Comparison of ENCODE assay signal across 16 mouse cellular contexts in genomic region chr9:32971926-32972325, GRCm38 (mm10).
DNase-seq lines count a peak whose midpoint lies in the region; ATAC-seq and TF ChIP-seq lines count a peak whose summit lies in the region.
"Had no signal": no experiment of that assay in that cellular context is flagged by ENCODE, and none has a peak within 500 bp of the region (broad histone marks: within the 10 kb centered on the region; RNA-seq: fewer than 3 reads in every experiment).

No protein-coding gene starts in this region.

- peak; percentile 47 to 61 for DNase-seq in heart, adult 18-20 months
- DNase-seq in heart, postnatal 25 days (ENCODE audit: low spot score): no peak
- peak; percentile 4 for DNase-seq in brain, embryonic 14.5 days (ENCODE audit: low read depth)
- DNase-seq in left cerebral cortex, adult 18-20 months (ENCODE audit: low spot score in 2 of 2): no peak
- DNase-seq in adrenal gland, postnatal 14 days: no peak
- DNase-seq: cerebellum, adult 11-12 months; cerebellum, postnatal 36 days; kidney, adult 9 months; liver, embryonic 13.5 days had no signal

- no peaks in the 10 kb centered on the region for H3K9me3 ChIP-seq in heart, embryonic 15.5 days (replicated peaks)
- H3K9me3 ChIP-seq in limb, embryonic 12.5 days: no peaks in the 10 kb centered on the region
- H3K9me3 ChIP-seq: embryonic facial prominence, embryonic 12.5 days; forebrain, embryonic 10.5 days; liver, embryonic 13.5 days; midbrain, embryonic 10.5 days had no signal

- H3K27me3 ChIP-seq in heart, embryonic 15.5 days: no peaks in the 10 kb centered on the region
- no peaks in the 10 kb centered on the region for H3K27me3 ChIP-seq in limb, embryonic 12.5 days
- H3K27me3 ChIP-seq: embryonic facial prominence, embryonic 12.5 days; liver, embryonic 13.5 days had no signal

- no peak for ATAC-seq in heart, embryonic 15.5 days (replicated peaks; ENCODE audit: insufficient number of reproducible peaks, insufficient read depth, low FRiP score, low read depth)
- no peak for ATAC-seq in limb, embryonic 12.5 days (ENCODE audit: insufficient number of reproducible peaks, insufficient read depth, low FRiP score, low TSS enrichment, low read depth)
- ATAC-seq: hindbrain, postnatal 0 days had no signal

- H3K27ac ChIP-seq in heart, embryonic 15.5 days: 0 out of 2 replicates have a peak overlapping the region, but pooled peaks have one; percentile 9
- peak overlapping the region; percentile 82 for H3K27ac ChIP-seq in limb, embryonic 12.5 days
- H3K27ac ChIP-seq: embryonic facial prominence, embryonic 12.5 days; forebrain, embryonic 10.5 days; hindbrain, postnatal 0 days; left cerebral cortex, adult 2 months; liver, embryonic 13.5 days; midbrain, embryonic 10.5 days had no signal

- intact Hi-C loops in heart, postnatal 25 days (cut with DNase I): no loop called here

- TF ChIP-seq POLR2A in brain, embryonic 14.5 days (IDR thresholded peaks at IDR 0.05; ENCODE audit: borderline replicate concordance, extremely low read depth, insufficient read depth, insufficient read length, poor library complexity, severe bottlenecking): no peak

- H3K4me2 ChIP-seq in heart, embryonic 15.5 days: no peak overlapping the region
- H3K4me2 ChIP-seq in limb, embryonic 12.5 days: no peak overlapping the region
- H3K4me2 ChIP-seq: embryonic facial prominence, embryonic 12.5 days; liver, embryonic 13.5 days had no signal

- WGBS in heart, embryonic 15.5 days: 83% methylated on average over 7 of the region's 7 CpGs
- WGBS in limb, embryonic 12.5 days: 64% methylated on average over 7 of the region's 7 CpGs

- no peaks in the 10 kb centered on the region; the same call in 1 of the 2 replicates for H3K4me1 ChIP-seq in heart, embryonic 15.5 days (replicated peaks)
- H3K4me1 ChIP-seq in limb, embryonic 12.5 days (replicated peaks): peaks cover 42% of the 10 kb centered on the region
- H3K4me1 ChIP-seq: liver, embryonic 13.5 days had no signal

- H3K36me3 ChIP-seq in heart, embryonic 15.5 days: no peaks in the 10 kb centered on the region
- H3K36me3 ChIP-seq in limb, embryonic 12.5 days: no peaks in the 10 kb centered on the region
- H3K36me3 ChIP-seq: embryonic facial prominence, embryonic 12.5 days; forebrain, embryonic 10.5 days; liver, embryonic 13.5 days; midbrain, embryonic 10.5 days had no signal

- TF ChIP-seq CTCF in brain, embryonic 14.5 days (IDR thresholded peaks at IDR 0.05; ENCODE audit: borderline replicate concordance, extremely low read depth, insufficient read depth, insufficient read length): no peak

- H3K9ac ChIP-seq in heart, embryonic 15.5 days: no peak overlapping the region
- no peak overlapping the region for H3K9ac ChIP-seq in limb, embryonic 12.5 days (replicated peaks)
- H3K9ac ChIP-seq: embryonic facial prominence, embryonic 12.5 days; liver, embryonic 13.5 days had no signal

- no peak overlapping the region for H3K4me3 ChIP-seq in heart, embryonic 15.5 days
- H3K4me3 ChIP-seq in limb, embryonic 12.5 days (replicated peaks): no peak overlapping the region
- H3K4me3 ChIP-seq: embryonic facial prominence, embryonic 12.5 days; forebrain, embryonic 10.5 days; left cerebral cortex, adult 2 months; liver, embryonic 13.5 days; midbrain, embryonic 10.5 days had no signal

Comparison
In these comparisons a context has a peak if more than half of its experiments do, and no peak if none do; other contexts are left out.
1. DNase-seq: peak in heart, adult 18-20 months (2 of 2) and brain, embryonic 14.5 days (single experiment); none in heart, postnatal 25 days (single experiment), left cerebral cortex, adult 18-20 months (0 of 2) and adrenal gland, postnatal 14 days (single experiment).